Mouse (Mus musculus) gastrocnemius, adult 2 months (tissue): ENCODE results near the gene Ptprt. TPM values are rescaled to one million over a fixed set of nuclear protein-coding genes. Genes with fewer than 3 reads are reported as not detected.

ENCODE experiments used
- DNase-seq: peaks from one replicate; pipeline ENCODE4 v3.0.0; 2022
- H3K27ac ChIP-seq: fragments of 200-600 bp; 2 replicates; pipeline ENCODE4 v1.8.1; 2022; ENCODE audit warnings: mild to moderate bottlenecking
- H3K4me3 ChIP-seq: fragments of 200-600 bp; 2 replicates; pipeline ENCODE4 v1.8.1; 2022; ENCODE audit warnings: mild to moderate bottlenecking, moderate library complexity
- CTCF ChIP-seq: fragments of 200-600 bp; IDR thresholded peaks from 2 replicates; pipeline ENCODE4 v1.8.1; 2022; ENCODE audit warnings: antibody characterized with exemption, mild to moderate bottlenecking, moderate library complexity
- intact Hi-C: fragments of 180-260 bp; cut with DNase I; formaldehyde crosslinking; loops from one replicate; pipeline ENCODE4 v1.15.1; 2025
- total RNA-seq, 2 experiments: library from RNA; stranded (reverse); gene quantifications; 2 replicates each; pipeline ENCODE4 v1.2.3; 2021

The Ptprt gene
- total RNA-seq, 2 experiments from 2014 or later: 0.18 to 0.92 TPM

GRCm38 (mm10) chr2:161884446-161884845 is 776.5 kb downstream of the Ptprt start:
- H3K27ac ChIP-seq: no peak overlapping the region
- no peak overlapping the region for H3K4me3 ChIP-seq
- TF ChIP-seq CTCF: no peak
- DNase-seq: no peak
- intact Hi-C loops: no loop called here

GRCm38 (mm10) chr2:161882580-161882979 is 778.4 kb downstream of the Ptprt start:
- Histone ChIP-seq H3K4me3 (no peak overlapping the region), H3K27ac (no peak overlapping the region)
- no peak for TF ChIP-seq CTCF
- DNase-seq: no peak
- intact Hi-C loops: no loop called here

GRCm38 (mm10) chr2:161880941-161881340 is 780.0 kb downstream of the Ptprt start:
- no peak for DNase-seq
- Histone ChIP-seq H3K4me3 (no peak overlapping the region), H3K27ac (no peak overlapping the region)
- intact Hi-C loops: no loop called here
- no peak for TF ChIP-seq CTCF

GRCm38 (mm10) chr2:161865231-161865630 is 795.7 kb downstream of the Ptprt start:
- no peak for DNase-seq
- H3K27ac ChIP-seq: no peak overlapping the region
- TF ChIP-seq CTCF: no peak
- H3K4me3 ChIP-seq: no peak overlapping the region
- intact Hi-C loops: no loop called here

GRCm38 (mm10) chr2:161858813-161859212 is 802.1 kb downstream of the Ptprt start:
- Histone ChIP-seq H3K4me3 (no peak overlapping the region), H3K27ac (no peak overlapping the region)
- intact Hi-C loops: no loop called here
- DNase-seq: no peak
- TF ChIP-seq CTCF: no peak

GRCm38 (mm10) chr2:161858361-161858760 is 802.6 kb downstream of the Ptprt start:
- Histone ChIP-seq H3K27ac (no peak overlapping the region), H3K4me3 (no peak overlapping the region)
- TF ChIP-seq CTCF: no peak
- intact Hi-C loops: no loop called here
- no peak for DNase-seq

GRCm38 (mm10) chr2:161835001-161835400 is 825.9 kb downstream of the Ptprt start:
- TF ChIP-seq CTCF: no peak
- no peak for DNase-seq
- H3K4me3 ChIP-seq: no peak overlapping the region
- no peak overlapping the region for H3K27ac ChIP-seq
- intact Hi-C loops: no loop called here

GRCm38 (mm10) chr2:161833846-161834245 is 827.1 kb downstream of the Ptprt start:
- Histone ChIP-seq H3K4me3 (no peak overlapping the region), H3K27ac (no peak overlapping the region)
- TF ChIP-seq CTCF: no peak
- DNase-seq: no peak
- intact Hi-C loops: no loop called here

GRCm38 (mm10) chr2:161813326-161813725 is 847.6 kb downstream of the Ptprt start:
- H3K27ac ChIP-seq: no peak overlapping the region
- DNase-seq: no peak
- intact Hi-C loops: no loop called here
- TF ChIP-seq CTCF: no peak
- no peak overlapping the region for H3K4me3 ChIP-seq

- no peak for DNase-seq
- intact Hi-C loops: no loop called here
These were observed 852.7 kb downstream of the Ptprt start for GRCm38 (mm10) chr2:161808086-161808801.

GRCm38 (mm10) chr2:161806287-161807007 is 854.5 kb downstream of the Ptprt start:
- intact Hi-C loops: no loop called here
- no peak for DNase-seq
- no peak for TF ChIP-seq CTCF
- H3K27ac ChIP-seq: no peak overlapping the region
- no peak overlapping the region for H3K4me3 ChIP-seq

More at GRCm38 (mm10) chr2:161808086-161808801, 852.7 kb downstream of the Ptprt start:
- no peak overlapping the region for H3K27ac ChIP-seq
- H3K4me3 ChIP-seq: no peak overlapping the region
- no peak for TF ChIP-seq CTCF

- intact Hi-C loops: no loop called here
- TF ChIP-seq CTCF: no peak
- H3K27ac ChIP-seq: no peak overlapping the region
- no peak for DNase-seq
- H3K4me3 ChIP-seq: no peak overlapping the region
These were observed 861.0 kb downstream of the Ptprt start for GRCm38 (mm10) chr2:161799946-161800345.

- no peak for TF ChIP-seq CTCF
- intact Hi-C loops: no loop called here
- DNase-seq: no peak
- Histone ChIP-seq H3K4me3 (no peak overlapping the region), H3K27ac (no peak overlapping the region)
These were observed 893.4 kb downstream of the Ptprt start for GRCm38 (mm10) chr2:161767528-161767927.

- no peak for TF ChIP-seq CTCF
- H3K4me3 ChIP-seq: no peak overlapping the region
- intact Hi-C loops: no loop called here
- DNase-seq: no peak
- H3K27ac ChIP-seq: no peak overlapping the region
These were observed 947.9 kb downstream of the Ptprt start for GRCm38 (mm10) chr2:161713024-161713423.
